Mouse (Mus musculus): ENCODE data around the gene Ndn.

Gene Ndn

DNA sequence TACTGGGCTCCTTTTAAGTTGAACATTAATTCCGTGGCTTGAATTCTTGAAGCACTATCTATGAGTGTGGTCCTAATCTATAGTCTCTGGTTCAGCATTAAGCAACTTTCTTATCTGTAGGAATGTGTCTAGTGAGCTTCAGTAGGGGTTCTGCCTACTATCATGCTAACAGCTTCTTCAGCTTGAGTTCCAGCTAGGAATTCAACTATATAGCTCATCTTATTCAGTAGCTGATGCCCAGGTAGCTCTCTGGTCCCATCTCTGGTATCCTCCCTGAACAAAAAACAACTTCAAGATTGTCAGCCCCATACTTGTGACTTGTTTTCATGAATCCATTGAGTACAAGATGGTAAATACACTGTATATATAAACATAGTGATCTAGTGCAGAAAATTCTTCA lies at the start of gene Ndn:
Gene Ndn (plus strand): TSS at position 301 of the 400 bp plus-strand sequence.
- CTCF ChIA-PET, result no interaction called here

DNA sequence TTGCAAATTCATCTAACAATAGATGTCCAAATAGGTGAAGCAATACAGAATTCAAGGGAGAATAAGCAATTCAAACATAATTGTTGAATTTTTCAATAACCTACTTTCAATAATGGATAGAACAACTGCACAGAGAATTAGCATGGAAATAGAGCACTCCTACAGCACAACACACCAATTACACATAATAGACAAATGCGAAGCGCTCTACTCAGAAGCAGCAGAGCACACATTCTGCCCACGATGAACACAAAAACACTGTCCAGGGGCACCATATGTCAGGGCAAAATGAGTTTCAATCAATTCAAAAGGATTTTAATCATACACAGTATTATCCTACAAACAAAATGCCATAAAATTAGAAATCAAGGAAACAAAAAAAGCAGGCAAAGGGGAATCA lies 43.9 kb upstream of the Ndn start:
- CTCF ChIA-PET, result no interaction called here

DNA sequence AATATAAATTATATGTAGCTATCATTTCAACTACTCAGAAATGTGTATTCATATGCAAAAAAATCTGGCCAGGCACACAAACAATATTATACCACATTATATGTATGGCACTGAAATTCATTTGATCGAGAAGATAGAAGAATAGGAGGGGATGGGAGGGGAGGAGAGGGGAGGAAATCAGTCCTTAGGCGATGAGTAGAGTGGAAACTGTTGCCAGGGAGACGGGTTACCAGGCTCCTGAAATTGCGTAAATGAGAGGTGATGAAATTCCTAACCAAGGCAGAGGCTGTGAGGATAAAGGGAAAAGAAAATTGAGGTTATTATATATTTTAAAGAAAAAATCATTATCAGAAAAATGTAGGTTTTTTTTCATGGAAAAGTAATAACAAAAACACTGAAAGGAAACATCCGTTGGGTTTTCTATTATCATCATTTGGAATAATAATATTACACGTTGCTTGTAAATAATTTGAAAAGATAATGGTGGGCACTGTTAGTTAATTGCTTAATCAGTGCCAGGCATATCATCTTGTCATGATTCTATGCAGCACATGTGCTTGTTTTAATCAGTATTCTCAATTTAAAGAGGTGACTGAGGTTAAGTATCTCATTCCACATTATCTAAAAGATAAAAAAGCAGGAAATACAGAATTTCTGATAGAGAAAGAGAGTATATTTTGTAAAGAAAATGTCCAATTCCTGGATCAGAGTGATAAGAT lies 39.3 kb upstream of the Ndn start:
- CTCF ChIA-PET, result no interaction called here

DNA sequence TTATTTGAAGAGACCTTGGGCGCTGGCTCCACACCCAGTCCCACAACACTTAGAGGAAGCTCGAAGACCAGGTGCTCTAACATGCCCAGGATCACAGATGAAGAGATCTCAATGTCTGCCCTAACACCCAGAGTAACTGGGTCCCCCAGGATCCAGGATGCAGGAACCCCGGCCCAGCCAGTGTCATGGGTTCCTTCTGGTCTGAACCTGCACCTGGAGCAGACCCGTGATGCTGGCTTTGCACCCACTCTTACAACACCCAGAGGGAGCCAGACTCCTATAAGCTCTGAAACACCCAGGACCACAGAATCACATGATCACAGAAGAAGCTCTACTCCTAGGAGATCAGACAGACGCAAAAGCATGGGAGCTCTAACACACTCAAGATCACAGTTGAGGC lies 29.6 kb upstream of the Ndn start:
- CTCF ChIA-PET, result interaction anchor here (0.6 kb wide), 1 partner anchor 1264 kb away, joined by 3 read pairs; no protein-coding TSS in a partner anchor

DNA sequence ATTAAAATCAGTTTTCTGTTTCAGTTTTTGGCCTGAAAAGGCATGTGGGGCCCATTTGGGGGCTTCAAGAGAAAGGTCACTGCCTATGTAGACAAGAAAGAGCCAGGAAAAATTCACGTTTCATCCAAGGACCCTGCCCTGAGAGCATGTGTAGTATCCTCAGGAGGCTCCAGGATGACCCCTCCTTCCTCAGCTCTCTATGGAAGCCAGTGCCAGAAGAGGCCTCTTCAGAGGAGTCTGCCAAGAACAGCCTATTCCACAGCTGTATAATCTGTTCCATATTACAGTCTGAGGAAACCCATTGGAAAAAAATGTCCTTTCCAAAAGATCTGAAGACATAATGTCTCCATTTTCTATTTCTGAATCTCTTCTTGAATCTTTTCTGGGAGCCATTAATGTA lies 958 bp upstream of the Ndn start:
- CTCF ChIA-PET, result no interaction called here

DNA sequence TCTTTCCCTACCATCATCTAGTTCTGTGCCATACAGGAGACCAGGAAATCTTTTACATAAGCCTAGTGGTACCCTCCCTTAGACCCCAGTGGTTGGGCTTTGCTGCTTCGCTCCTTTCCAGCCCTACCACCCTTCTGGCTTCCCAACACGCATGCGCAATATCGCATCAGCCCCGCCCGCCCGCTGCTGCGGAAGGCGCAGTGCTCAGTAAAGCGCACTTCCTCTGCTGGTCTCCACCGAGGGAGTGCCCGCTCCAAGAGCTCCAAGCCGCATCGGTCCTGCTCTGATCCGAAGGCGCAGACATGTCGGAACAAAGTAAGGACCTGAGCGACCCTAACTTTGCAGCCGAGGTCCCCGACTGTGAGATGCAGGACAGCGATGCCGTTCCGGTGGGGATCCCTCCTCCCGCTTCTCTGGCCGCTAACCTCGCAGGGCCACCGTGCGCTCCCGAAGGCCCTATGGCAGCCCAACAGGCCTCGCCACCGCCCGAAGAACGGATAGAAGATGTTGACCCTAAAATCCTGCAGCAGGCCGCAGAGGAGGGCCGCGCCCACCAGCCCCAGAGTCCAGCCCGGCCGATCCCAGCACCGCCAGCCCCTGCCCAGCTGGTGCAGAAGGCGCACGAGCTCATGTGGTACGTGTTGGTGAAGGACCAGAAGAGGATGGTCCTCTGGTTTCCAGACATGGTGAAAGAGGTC lies 1.9 kb downstream of the Ndn start:
- CTCF ChIA-PET, result no interaction called here

DNA sequence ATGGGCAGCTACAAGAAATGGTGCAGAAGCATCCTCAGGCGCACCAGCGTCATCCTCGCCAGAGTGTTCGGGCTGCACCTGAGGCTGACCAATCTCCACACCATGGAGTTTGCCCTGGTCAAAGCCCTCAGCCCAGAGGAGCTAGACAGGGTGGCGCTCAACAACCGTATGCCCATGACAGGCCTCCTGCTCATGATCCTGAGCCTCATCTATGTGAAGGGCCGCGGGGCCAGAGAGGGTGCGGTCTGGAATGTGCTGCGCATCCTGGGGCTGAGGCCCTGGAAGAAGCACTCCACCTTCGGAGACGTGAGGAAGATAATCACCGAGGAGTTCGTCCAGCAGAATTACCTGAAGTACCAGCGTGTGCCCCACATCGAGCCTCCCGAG lies 2.4 kb downstream of the Ndn start:
- CTCF ChIA-PET, result no interaction called here

DNA sequence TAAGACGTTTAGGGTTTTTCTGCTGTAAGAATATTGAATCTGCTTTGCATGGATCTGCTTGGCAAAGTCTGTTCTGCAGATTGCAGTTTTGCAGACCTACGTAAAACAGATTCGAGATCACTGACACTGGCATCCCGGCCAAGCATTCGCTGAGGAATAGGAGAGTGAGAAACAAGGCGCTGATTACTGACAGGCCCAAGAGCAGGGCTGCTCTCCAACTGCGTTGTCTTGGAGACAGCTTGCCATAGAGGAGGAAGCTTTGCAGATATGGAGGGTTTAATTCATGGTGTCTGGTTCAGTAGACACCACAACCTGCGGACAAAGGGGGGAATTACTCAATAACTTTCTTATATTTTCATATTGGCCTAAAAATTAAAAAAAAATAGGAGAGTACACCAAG lies 4.9 kb downstream of the Ndn start:
- CTCF ChIA-PET, result no interaction called here

DNA sequence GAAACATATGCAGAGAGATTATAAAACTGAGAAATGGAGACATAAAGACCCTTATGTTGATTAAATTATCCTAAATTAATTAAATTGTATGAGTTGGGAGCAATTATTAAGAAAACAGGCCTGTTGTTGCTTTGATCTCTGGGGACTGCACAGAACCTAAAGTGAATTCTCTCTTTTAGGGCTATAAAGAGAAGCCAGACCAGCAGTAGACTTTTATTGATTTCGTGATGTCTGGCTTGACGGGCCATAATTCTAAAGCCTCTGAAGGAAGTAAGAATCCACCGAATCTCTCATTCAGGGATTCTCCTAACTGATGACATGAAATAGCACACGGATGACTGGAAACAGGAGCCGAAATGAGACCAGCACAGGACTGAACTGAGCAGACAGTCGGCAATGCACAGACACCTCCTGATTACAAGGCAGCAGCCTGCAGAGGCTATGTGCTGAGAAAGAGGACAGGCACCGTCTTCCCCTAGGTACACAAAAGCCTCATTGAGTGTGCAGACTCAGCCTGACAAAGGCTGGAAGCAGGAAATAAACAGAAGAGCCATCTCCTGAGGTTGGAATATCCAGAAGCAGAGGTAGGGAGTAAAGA lies 18.8 kb downstream of the Ndn start:
- CTCF ChIA-PET, result no interaction called here

DNA sequence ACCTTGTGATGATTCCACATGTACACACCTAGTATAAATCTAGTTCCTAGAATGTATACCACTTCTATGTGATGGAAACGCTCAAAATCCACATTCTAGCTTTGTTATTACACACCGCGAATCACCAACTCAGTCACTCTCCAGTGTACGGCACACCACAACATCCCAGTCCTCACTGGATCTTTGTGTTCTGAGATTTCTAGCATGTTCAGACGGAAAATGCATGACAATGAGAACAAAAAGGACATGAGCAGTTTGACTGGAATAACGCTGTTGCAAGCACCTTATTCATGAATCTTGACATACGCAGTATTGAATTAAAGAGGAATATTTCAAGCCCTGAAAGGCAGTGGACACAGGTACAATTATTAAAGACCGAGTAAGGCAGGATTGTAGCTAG lies 20.4 kb downstream of the Ndn start:
- CTCF ChIA-PET, result interaction anchor here (0.6 kb wide), 1 partner anchor 1081 kb away, joined by 7 read pairs; no protein-coding TSS in a partner anchor

DNA sequence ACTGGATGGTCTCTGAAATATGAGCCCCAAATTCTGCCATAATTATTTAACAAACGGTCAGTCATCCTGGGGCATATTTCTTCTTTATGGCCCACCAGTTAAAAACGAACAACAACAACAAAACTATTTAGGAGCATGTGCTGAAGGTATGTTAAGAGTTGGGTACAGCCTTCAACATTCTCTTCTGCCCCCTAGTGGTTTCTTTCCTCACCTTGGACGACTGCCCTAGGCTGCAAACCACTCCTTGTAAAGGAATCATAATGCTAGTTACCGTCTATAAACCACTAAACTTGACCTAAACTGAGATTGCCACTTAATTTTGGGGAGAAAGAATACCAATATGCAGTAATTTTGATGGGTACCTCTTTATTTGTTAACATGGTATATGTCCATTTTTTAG lies 29.3 kb downstream of the Ndn start:
- CTCF ChIA-PET, result no interaction called here

DNA sequence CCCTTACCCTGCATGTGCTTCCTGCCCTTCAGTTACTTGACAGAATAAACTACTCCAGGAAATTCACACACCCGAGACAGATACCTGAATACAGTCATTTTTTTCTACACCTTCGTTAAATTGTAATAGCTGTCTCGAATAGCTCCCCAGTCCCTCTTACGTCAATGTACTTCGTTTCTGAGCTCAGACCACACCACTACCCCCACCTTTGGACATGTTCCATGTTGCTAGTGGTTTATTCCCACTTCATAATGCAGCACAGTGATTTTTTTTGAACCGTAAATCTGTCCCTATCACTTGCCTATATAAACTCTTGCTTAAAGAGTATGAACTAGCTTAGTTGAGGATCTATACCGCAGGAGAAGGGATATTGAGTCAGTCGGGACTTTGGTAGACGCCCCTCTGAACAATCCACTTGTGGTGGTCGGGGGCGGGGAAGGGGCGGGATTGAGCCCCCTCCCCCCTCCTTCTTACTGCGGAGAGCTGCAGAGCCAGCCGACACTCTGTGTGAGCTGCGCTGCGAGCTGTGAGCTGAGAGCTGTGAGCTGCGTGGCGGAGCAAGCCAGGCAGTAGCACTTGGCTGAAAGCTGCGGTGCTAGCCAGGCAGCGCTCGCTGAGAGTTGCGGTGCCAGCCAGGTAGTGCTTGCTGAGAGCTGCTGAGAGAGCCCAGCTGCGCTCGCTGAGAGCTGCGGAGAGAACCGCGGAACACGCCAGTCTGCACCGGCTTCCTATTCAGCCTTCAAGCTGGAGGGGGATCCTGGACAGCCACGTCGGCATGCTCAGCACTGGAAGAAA lies 30.3 kb downstream of the Ndn start, which contains the start of gene Magel2:
Gene Magel2 (plus strand): TSS at position 501 of the 795 bp plus-strand sequence.
- CTCF ChIA-PET, result no interaction called here

DNA sequence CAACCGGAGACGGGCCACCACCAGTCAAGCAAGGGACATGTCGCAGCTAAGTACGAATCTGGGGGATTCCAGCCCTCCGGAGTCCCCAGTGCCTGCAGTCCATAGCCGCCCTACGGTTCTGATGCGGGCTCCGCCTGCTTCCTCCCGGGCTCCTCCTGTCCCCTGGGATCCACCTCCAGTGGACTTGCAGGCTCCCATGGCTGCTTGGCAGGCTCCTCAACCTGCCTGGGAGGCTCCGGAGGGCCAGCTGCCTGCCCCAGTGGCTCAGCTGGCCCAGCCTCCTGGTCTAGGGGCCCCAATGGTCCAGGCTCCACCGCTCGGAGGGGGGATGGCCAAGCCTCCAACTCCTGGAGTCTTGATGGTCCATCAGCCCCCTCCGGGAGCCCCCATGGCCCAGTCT lies 30.9 kb downstream of the Ndn start:
- CTCF ChIA-PET, result no interaction called here

DNA sequence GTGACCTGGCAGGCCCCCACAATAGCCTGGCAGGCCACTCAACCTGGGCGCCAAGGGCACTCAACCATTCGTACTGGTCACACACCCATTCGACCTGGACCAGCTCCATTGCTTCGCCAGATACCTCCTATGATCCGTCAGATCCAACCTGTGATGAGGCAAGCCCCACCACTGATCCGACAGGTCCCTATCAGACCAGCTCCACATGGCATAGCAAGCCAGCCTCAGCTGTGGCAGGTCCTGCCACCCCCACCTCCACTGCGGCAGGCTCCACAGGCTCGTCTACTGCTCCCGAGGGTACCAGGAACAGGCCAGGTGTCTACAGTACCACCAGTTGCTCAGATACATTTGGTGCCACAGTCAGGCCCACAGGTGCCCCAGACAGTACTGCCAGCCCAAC lies 32.2 kb downstream of the Ndn start:
- CTCF ChIA-PET, result no interaction called here

DNA sequence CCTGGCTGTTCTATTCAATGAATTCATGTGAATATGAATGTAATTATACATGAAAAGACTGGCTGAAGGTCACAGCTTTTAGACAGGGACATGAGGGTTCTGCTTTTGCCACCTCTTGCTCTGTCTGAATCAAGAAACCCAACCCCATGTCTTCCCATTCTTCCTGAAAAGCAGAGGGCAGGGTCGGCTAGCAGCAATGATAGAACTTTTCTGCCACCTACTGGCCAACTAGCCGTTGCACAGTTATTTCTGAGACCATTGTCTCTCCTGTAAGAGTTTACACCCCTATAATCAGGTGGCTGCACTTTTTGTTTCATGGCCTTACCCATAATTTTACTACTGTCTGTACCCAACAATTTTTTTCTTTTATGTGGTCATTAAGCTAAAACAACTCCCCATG lies 36.0 kb downstream of the Ndn start:
- CTCF ChIA-PET, result no interaction called here

DNA sequence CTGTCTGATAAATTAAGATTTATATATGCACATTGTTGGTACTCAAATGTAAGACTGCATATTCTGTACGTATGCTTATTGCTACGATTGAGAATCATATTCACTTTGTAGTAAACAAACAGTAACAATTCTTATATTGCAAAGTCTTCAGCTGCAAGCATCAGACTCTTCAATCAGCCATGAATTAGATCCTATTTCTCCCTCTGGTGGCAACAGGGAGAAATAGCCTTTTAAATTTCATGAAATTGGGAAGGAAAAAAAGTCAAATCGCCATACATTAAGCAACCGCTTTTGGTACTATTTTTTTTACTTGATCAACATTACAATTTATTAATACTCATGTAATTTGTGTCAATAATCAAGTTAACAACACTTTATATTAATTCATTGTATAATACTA lies 41.9 kb downstream of the Ndn start:
- CTCF ChIA-PET, result no interaction called here

DNA sequence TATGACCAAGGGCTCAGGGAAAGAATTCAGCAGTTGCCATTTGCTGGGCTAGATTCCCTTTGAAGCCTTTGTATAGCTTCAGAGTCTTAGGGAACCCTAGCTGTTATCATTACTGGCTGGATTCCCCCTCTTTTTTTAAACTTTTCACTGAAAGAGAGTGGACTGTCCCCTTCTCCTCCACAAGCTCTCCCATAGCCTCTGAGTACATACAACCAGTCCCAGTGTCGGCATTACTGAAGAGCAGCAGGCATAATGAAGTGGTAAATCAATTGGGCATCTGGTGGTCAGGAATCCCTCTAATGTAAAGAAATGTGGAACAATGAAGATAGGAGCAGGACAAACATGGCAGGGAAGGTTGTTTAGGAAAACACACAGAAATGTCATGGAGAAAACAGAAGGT lies 45.8 kb downstream of the Ndn start:
- CTCF ChIA-PET, result no interaction called here

All from spleen, embryonic (tissue).